Mouse (Mus musculus) CH12.LX (cell line): Measurements from ENCODE around the gene Ablim1.

Experiments used
- CHD2 ChIP-seq: IDR thresholded peaks from 2 replicates; pipeline ENCODE4 v1.6.1; 2011; ENCODE audit warnings: low read length, improper control_type of control experiment
- CTCF ChIP-seq, 2 experiments: IDR thresholded peaks in 1 of 2; conservative IDR thresholded peaks in 1 of 2; 2 replicates each; pipeline ENCODE4 v1.5.1; 2011 to 2012; ENCODE audit warnings: low read depth in 2 of 2, low read length in 2 of 2, improper control_type of control experiment in 1 of 2, inconsistent platforms in 1 of 2, mild to moderate bottlenecking in 1 of 2, moderate library complexity in 1 of 2
- ETS1 ChIP-seq: conservative IDR thresholded peaks from 2 replicates; pipeline ENCODE4 v1.6.1; 2012; ENCODE audit warnings: low read depth, mild to moderate bottlenecking, inconsistent platforms, low read length, improper control_type of control experiment, moderate library complexity

DNA sequence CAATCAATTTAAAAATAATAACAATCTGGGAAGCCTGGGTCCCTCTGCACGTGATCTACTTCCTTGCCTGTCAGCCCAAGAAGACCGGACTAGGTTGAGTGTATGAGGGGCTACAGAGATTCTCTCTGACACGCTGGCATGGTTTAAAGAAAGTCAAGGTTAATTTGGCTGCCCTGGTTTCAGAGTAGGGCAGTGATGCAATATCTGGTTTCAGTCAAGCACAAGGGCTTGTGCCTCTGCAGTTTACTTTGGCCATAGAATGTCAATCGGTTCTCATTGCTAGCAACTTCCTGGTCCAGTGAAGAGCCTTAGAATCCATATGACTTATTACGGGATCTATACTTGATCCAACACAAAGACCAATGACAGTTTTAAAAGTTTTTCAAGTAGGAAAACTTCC is 140.2 kb downstream of the Ablim1 start:
- no peak for TF ChIP-seq CTCF (conservative IDR thresholded peaks at IDR 0.05 in 1 of 2, IDR thresholded peaks at IDR 0.05 in 1 of 2; ENCODE audit: low read depth in 2 of 2, low read length in 2 of 2)
- TF ChIP-seq ETS1: no peak
- TF ChIP-seq CHD2: no peak
